Mouse (Mus musculus): ENCODE measurements around the gene D11Wsu47e. TPM values are rescaled to one million over a fixed set of nuclear protein-coding genes. Genes with fewer than 3 reads are reported as not detected.

D11Wsu47e gene
- polyA plus RNA-seq, 2 experiments, result 7.8 to 8.0 TPM

DNA sequence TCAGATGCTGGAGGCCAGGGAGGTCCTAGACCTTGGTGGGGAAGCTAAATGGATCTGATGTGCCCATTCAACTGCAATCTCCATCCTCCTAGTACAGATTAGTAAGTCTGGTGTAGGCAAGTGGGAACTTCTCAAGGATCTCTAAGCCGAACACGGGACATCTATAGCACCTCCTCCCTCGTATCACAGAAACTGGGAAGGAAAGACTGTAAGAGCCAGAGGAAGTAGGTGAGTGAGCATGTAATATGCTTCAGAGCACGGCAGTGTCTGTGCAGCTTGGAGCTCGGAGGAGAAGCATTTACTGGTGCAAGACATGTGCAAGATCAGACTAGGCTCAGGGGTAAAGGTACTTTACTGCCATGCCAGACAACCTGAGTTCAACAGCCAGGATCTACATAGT, 15.4 kb upstream of the D11Wsu47e start:
- peaks cover 84% of the 10 kb centered on the region for H3K36me3 ChIP-seq (replicated peaks; ENCODE audit: control insufficient read depth, insufficient read depth, low read depth)
- H3K4me3 ChIP-seq (ENCODE audit: insufficient read depth in 1 of 2, low read depth in 2 of 2, low read length in 2 of 2), result no peak overlapping the region
- H3K4me1 ChIP-seq (replicated peaks; ENCODE audit: control insufficient read depth in 2 of 2, insufficient read depth in 2 of 2, low read length in 1 of 2), result peaks cover 26 to 33% of the 10 kb centered on the region in 2 experiments
- no peak overlapping the region; the same call in 1 of the 2 replicates for H3K9ac ChIP-seq (replicated peaks)
- 79% methylated on average over 5 of the region's 5 CpGs for WGBS (ENCODE audit: insufficient replicate concordance)
- ATAC-seq (ENCODE audit: insufficient read depth) (no peak), DNase-seq (ENCODE audit: low read depth in 3 of 3, low spot score in 3 of 3) (no peak)
- H3K27ac ChIP-seq, result no peak overlapping the region
- TF ChIP-seq EP300 (IDR thresholded peaks at IDR 0.05; ENCODE audit: low read depth), result no peak
- TF ChIP-seq CTCF (IDR thresholded peaks at IDR 0.05; ENCODE audit: low read depth), result no peak
- no peak overlapping the region for H3K4me2 ChIP-seq (ENCODE audit: low read depth)
- no peaks in the 10 kb centered on the region for H3K9me3 ChIP-seq (ENCODE audit: control insufficient read depth, low read length)
- no peaks in the 10 kb centered on the region for H3K27me3 ChIP-seq (ENCODE audit: control insufficient read depth, insufficient read depth, low read length)

DNA sequence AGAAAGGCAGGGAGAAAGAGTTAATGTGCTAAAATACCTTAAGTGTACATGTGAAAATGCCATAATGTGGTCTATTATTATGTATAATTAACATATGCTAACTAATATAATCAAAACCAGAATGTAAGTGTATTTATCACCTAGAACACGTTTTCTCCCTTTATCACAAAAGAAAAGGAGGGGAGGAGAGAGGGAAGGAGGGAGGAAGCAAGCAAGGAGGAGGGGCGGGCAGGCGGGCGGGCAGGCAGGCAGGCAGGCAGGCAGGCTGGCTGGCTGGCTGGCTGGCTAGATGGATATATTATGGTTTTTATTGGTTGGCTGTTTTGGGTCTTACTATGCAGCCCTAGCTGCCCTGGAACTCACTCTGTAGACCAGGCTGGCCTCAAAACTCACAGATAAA, 14.5 kb upstream of the D11Wsu47e start:
- WGBS (ENCODE audit: insufficient replicate concordance), result 30% methylated on average over 4 of the region's 4 CpGs
- Histone ChIP-seq H3K4me3 (ENCODE audit: insufficient read depth in 1 of 2, low read depth in 2 of 2, low read length in 2 of 2) (no peak overlapping the region), H3K9ac (replicated peaks) (no peak overlapping the region), H3K9me3 (ENCODE audit: control insufficient read depth, low read length) (no peaks in the 10 kb centered on the region), H3K27me3 (ENCODE audit: control insufficient read depth, insufficient read depth, low read length) (no peaks in the 10 kb centered on the region), H3K36me3 (replicated peaks; ENCODE audit: control insufficient read depth, insufficient read depth, low read depth) (peaks cover 84% of the 10 kb centered on the region), H3K4me1 (replicated peaks; ENCODE audit: control insufficient read depth in 2 of 2, insufficient read depth in 2 of 2, low read length in 1 of 2) (peaks cover 26 to 33% of the 10 kb centered on the region in 2 experiments), H3K4me2 (ENCODE audit: low read depth) (no peak overlapping the region), H3K27ac (no peak overlapping the region)
- DNase-seq (ENCODE audit: low read depth in 3 of 3, low spot score in 3 of 3) (no peak), ATAC-seq (ENCODE audit: insufficient read depth) (peak; percentile 38)
- TF ChIP-seq CTCF (IDR thresholded peaks at IDR 0.05; ENCODE audit: low read depth) (no peak), EP300 (IDR thresholded peaks at IDR 0.05; ENCODE audit: low read depth) (0 out of 2 replicates have a peak, but pooled peaks have one; percentile 1)

DNA sequence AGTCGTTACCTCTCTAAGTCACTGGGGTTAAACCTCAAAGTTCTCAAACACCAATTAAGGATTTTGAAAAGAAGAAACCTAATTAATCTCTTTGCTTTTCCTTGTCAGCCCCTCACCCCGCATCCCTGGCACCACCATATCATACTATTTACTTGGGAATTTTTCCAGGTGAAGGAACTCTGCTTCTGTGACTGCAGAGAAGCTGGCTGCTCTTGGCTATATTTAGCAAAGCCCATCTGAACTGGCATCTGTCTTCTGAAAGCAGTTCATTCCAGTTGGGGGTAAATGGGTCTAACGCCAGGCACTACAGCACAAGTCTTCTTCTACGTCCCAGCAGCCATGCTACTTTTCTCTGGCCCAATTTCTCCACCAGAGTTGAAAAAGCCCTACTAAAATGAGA, 10.6 kb upstream of the D11Wsu47e start:
- no peak overlapping the region for H3K4me2 ChIP-seq (ENCODE audit: low read depth)
- peaks cover 84% of the 10 kb centered on the region for H3K36me3 ChIP-seq (replicated peaks; ENCODE audit: control insufficient read depth, insufficient read depth, low read depth)
- TF ChIP-seq EP300 (IDR thresholded peaks at IDR 0.05; ENCODE audit: low read depth) (no peak), CTCF (IDR thresholded peaks at IDR 0.05; ENCODE audit: low read depth) (no peak)
- H3K9me3 ChIP-seq (ENCODE audit: control insufficient read depth, low read length), result no peaks in the 10 kb centered on the region
- DNase-seq (ENCODE audit: low read depth in 3 of 3, low spot score in 3 of 3) (no peak), ATAC-seq (ENCODE audit: insufficient read depth) (no peak)
- H3K4me1 ChIP-seq (replicated peaks; ENCODE audit: control insufficient read depth in 2 of 2, insufficient read depth in 2 of 2, low read length in 1 of 2), result peaks cover 3 to 17% of the 10 kb centered on the region in 2 experiments
- no peaks in the 10 kb centered on the region for H3K27me3 ChIP-seq (ENCODE audit: control insufficient read depth, insufficient read depth, low read length)
- H3K4me3 ChIP-seq (ENCODE audit: insufficient read depth in 1 of 2, low read depth in 2 of 2, low read length in 2 of 2), result no peak overlapping the region
- 93% methylated on average over 4 of the region's 4 CpGs for WGBS (ENCODE audit: insufficient replicate concordance)
- H3K27ac ChIP-seq, result no peak overlapping the region
- no peak overlapping the region for H3K9ac ChIP-seq (replicated peaks)

DNA sequence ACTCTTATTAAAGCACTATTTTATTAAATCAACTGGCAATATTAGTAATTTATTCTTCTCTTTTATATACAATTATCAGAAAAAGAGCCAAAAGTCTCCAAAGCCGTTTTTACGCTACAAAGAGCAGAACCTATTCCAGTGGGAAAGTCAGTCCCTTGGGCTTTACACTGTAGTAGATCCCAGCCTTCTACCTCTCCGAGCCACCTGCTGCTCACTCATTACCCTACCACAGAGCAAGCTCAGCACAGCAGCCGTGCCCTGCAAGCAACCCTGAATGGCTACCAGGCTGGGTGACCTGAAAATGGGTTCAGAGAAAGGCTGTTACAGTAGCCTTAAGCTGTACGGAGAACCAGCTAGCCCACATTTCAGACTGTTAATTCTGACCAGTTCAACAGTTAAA, 9.6 kb upstream of the D11Wsu47e start:
- H3K4me1 ChIP-seq (replicated peaks; ENCODE audit: control insufficient read depth in 2 of 2, insufficient read depth in 2 of 2, low read length in 1 of 2), result peaks cover 4 to 17% of the 10 kb centered on the region in 2 experiments
- H3K36me3 ChIP-seq (replicated peaks; ENCODE audit: control insufficient read depth, insufficient read depth, low read depth), result peaks cover 74% of the 10 kb centered on the region
- no peak for DNase-seq (ENCODE audit: low read depth in 3 of 3, low spot score in 3 of 3)
- 87% methylated on average over 5 of the region's 5 CpGs for WGBS (ENCODE audit: insufficient replicate concordance)
- no peak overlapping the region for H3K9ac ChIP-seq (replicated peaks)
- H3K4me3 ChIP-seq (ENCODE audit: insufficient read depth in 1 of 2, low read depth in 2 of 2, low read length in 2 of 2), result no peak overlapping the region
- no peak for ATAC-seq (ENCODE audit: insufficient read depth)
- no peaks in the 10 kb centered on the region for H3K27me3 ChIP-seq (ENCODE audit: control insufficient read depth, insufficient read depth, low read length)
- TF ChIP-seq EP300 (IDR thresholded peaks at IDR 0.05; ENCODE audit: low read depth), result no peak
- TF ChIP-seq CTCF (IDR thresholded peaks at IDR 0.05; ENCODE audit: low read depth), result no peak
- no peaks in the 10 kb centered on the region for H3K9me3 ChIP-seq (ENCODE audit: control insufficient read depth, low read length)
- H3K4me2 ChIP-seq (ENCODE audit: low read depth), result no peak overlapping the region
- H3K27ac ChIP-seq, result no peak overlapping the region

DNA sequence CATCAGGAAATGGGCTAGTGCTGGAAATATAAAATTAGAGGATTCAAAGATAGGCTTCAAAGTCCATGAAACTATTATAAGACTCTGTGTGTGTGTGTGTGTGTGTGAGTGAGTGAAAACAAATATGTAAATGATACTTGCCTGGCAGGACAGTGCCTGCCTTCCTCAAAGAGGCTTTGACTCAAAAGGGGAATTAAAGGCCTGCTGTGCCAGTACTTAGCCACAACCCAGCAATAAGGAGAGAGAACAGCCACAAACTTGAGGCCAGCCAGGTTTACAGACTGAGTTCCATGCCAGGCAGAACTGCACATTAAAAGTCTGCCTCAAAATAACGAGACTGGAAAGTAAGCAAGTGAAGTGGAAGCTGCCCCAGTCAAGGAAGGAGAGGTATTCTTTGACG, 7.4 kb upstream of the D11Wsu47e start:
- TF ChIP-seq CTCF (IDR thresholded peaks at IDR 0.05; ENCODE audit: low read depth) (no peak), EP300 (IDR thresholded peaks at IDR 0.05; ENCODE audit: low read depth) (no peak)
- H3K9me3 ChIP-seq (ENCODE audit: control insufficient read depth, low read length), result no peaks in the 10 kb centered on the region
- H3K4me1 ChIP-seq (replicated peaks; ENCODE audit: control insufficient read depth in 2 of 2, insufficient read depth in 2 of 2, low read length in 1 of 2), result peaks cover 23 to 30% of the 10 kb centered on the region in 2 experiments
- 92% methylated on average over 2 of the region's 2 CpGs for WGBS (ENCODE audit: insufficient replicate concordance)
- H3K9ac ChIP-seq (replicated peaks), result no peak overlapping the region
- no peak for DNase-seq (ENCODE audit: low read depth in 3 of 3, low spot score in 3 of 3)
- peaks cover 58% of the 10 kb centered on the region for H3K36me3 ChIP-seq (replicated peaks; ENCODE audit: control insufficient read depth, insufficient read depth, low read depth)
- H3K4me3 ChIP-seq (ENCODE audit: insufficient read depth in 1 of 2, low read depth in 2 of 2, low read length in 2 of 2), result no peak overlapping the region
- no peak for ATAC-seq (ENCODE audit: insufficient read depth)
- H3K27ac ChIP-seq, result no peak overlapping the region
- no peak overlapping the region for H3K4me2 ChIP-seq (ENCODE audit: low read depth)
- H3K27me3 ChIP-seq (ENCODE audit: control insufficient read depth, insufficient read depth, low read length), result no peaks in the 10 kb centered on the region

All from liver, embryonic 14.5 days (tissue).